Mouse (Mus musculus): Measurements from ENCODE around the gene Cxcl3. TPM values are rescaled to one million over a fixed set of nuclear protein-coding genes. Genes with fewer than 3 reads are reported as not detected.
"Not testable (repeated sequence)": the region's sequence is repeated elsewhere in the genome, so short reads cannot be mapped to it uniquely, and the experiment has no call there.

Gene Cxcl3
- polyA plus RNA-seq, 1 experiment from 2014 or later, result not detected

- no peaks in the 10 kb centered on the region for H3K36me3 ChIP-seq (ENCODE audit: control insufficient read depth, insufficient read depth, low read length)
- no peak overlapping the region for H3K9ac ChIP-seq (ENCODE audit: low read length)
- ATAC-seq (ENCODE audit: insufficient read depth, low FRiP score), result no peak
- no peaks in the 10 kb centered on the region for H3K27me3 ChIP-seq (ENCODE audit: control insufficient read depth, insufficient read depth, low read length)
- WGBS, result 71% methylated on average over 3 of the region's 3 CpGs
- no peak overlapping the region for H3K27ac ChIP-seq (ENCODE audit: low read length)
- no peak overlapping the region for H3K4me3 ChIP-seq (replicated peaks; ENCODE audit: low read length)
- peaks cover 4% of the 10 kb centered on the region; the same call in 1 of the 2 replicates for H3K4me1 ChIP-seq (ENCODE audit: control insufficient read depth, insufficient read depth, low read length)
- no peak overlapping the region for H3K4me2 ChIP-seq (ENCODE audit: low read depth, low read length)
- no peaks in the 10 kb centered on the region for H3K9me3 ChIP-seq (replicated peaks; ENCODE audit: control insufficient read depth, low read length)
Observed at GRCm38 (mm10) chr5:90783697-90784096, 2.2 kb upstream of the Cxcl3 start.

DNA sequence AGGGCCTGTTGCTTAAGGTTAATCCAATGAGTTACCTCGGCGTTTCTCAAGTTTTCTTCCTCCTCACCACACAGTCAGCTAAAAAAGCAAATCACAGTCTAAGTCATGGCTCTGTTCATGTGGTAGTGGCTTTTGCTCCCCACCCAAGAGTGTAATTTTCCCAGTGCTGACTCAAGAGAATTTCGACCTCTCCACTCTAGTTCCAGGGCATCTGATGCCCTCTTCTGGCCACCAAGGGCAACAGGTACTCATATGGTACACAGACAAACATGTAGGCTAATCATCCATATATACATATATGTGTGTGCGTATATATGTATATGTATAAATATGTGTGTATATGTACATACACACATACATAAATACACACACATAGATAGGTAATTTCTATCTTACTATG is 2.2 kb downstream of the Cxcl3 start:
- Histone ChIP-seq H3K36me3 (ENCODE audit: control insufficient read depth, insufficient read depth, low read length) (no peaks in the 10 kb centered on the region), H3K4me1 (ENCODE audit: control insufficient read depth, insufficient read depth, low read length) (peaks cover 4% of the 10 kb centered on the region; the same call in 1 of the 2 replicates), H3K9me3 (replicated peaks; ENCODE audit: control insufficient read depth, low read length) (no peaks in the 10 kb centered on the region), H3K4me2 (ENCODE audit: low read depth, low read length) (no peak overlapping the region), H3K9ac (ENCODE audit: low read length) (no peak overlapping the region), H3K27me3 (ENCODE audit: control insufficient read depth, insufficient read depth, low read length) (no peaks in the 10 kb centered on the region), H3K4me3 (replicated peaks; ENCODE audit: low read length) (no peak overlapping the region), H3K27ac (ENCODE audit: low read length) (no peak overlapping the region)
- ATAC-seq (ENCODE audit: insufficient read depth, low FRiP score), result no peak
- WGBS, result 82% methylated on average over 4 of the region's 4 CpGs

DNA sequence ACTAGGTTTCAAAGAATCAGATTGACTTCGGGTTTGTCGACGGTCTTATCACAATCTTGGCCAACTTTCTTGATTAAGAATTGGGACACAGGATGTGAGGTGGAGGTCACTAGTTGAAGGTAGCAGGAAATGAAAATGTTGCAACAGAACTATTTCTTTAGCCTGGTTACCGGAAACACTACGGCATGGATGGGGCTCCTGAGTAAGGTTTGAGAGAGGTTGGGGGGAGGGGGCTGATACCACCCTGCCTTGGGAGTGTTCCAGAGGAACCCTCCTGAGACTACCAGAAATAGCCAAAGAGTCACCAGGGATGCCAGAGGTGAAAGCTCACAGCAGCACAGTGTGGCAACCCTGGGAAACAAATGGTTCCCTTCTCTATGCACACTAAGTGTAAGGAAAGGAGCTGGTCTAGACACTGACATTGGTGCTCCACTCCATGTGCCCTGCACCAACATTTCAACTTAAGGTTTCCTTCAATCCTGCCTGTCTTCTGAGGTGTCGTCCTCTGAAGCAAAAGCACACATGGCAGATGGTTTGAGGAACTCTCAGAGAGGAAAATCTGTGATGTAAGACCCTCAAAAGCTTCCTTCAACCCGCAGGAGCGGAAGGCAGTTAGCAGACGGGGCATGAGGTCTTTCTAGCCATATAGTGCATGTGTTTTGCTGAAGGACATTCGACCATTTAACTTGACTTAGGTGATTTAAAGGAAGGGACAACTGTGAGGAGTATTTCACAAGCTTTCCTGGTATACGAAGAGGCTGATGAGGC is 3.6 kb downstream of the Cxcl3 start:
- Histone ChIP-seq H3K27ac (ENCODE audit: low read length) (no peak overlapping the region), H3K9ac (ENCODE audit: low read length) (no peak overlapping the region), H3K4me3 (replicated peaks; ENCODE audit: low read length) (no peak overlapping the region), H3K36me3 (ENCODE audit: control insufficient read depth, insufficient read depth, low read length) (no peaks in the 10 kb centered on the region), H3K27me3 (ENCODE audit: control insufficient read depth, insufficient read depth, low read length) (no peaks in the 10 kb centered on the region), H3K4me2 (ENCODE audit: low read depth, low read length) (no peak overlapping the region), H3K4me1 (ENCODE audit: control insufficient read depth, insufficient read depth, low read length) (peaks cover 4% of the 10 kb centered on the region; the same call in 1 of the 2 replicates), H3K9me3 (replicated peaks; ENCODE audit: control insufficient read depth, low read length) (no peaks in the 10 kb centered on the region)
- no peak for ATAC-seq (ENCODE audit: insufficient read depth, low FRiP score)
- WGBS, result 71% methylated on average over 11 of the region's 11 CpGs

- 44% methylated on average over 8 of the region's 8 CpGs for WGBS
- Histone ChIP-seq H3K36me3 (ENCODE audit: control insufficient read depth, insufficient read depth, low read length) (no peaks in the 10 kb centered on the region), H3K27me3 (ENCODE audit: control insufficient read depth, insufficient read depth, low read length) (no peaks in the 10 kb centered on the region), H3K9ac (ENCODE audit: low read length) (no peak overlapping the region), H3K4me1 (ENCODE audit: control insufficient read depth, insufficient read depth, low read length) (peaks cover 4% of the 10 kb centered on the region; the same call in 1 of the 2 replicates), H3K27ac (ENCODE audit: low read length) (no peak overlapping the region), H3K4me3 (replicated peaks; ENCODE audit: low read length) (no peak overlapping the region), H3K4me2 (ENCODE audit: low read depth, low read length) (no peak overlapping the region), H3K9me3 (replicated peaks; ENCODE audit: control insufficient read depth, low read length) (no peaks in the 10 kb centered on the region)
- ATAC-seq (ENCODE audit: insufficient read depth, low FRiP score), result no peak
Observed at GRCm38 (mm10) chr5:90790074-90790502, 4.2 kb downstream of the Cxcl3 start.

DNA sequence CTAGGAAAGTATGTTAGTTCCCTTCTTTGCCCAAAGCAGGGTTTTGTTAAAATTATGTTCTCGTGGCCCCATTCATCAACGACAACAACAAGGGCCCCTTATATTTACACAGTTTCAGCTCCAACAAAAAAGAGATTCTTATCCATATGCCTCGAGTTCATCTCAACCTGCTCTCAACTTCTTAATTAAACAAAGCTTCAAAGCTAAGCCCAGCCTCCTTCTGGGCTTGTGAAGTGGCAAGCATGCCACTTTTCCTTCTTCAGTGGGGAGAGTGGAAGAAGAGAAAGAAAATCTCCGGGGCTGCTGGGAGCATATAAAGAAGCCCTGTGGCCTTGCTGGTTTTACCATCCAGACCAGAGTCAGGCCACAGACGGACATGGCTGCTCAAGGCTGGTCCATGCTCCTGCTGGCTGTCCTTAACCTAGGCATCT is 8.3 kb downstream of the Cxcl3 start, which contains the start of gene Cxcl15:
TSS of gene Cxcl15 (plus strand) at position 340 of the 431 bp plus-strand sequence.
- ATAC-seq (ENCODE audit: insufficient read depth, low FRiP score), result peak; percentile 74; the same call in 1 of the 2 replicates
- no peak within 1 kb of the TSS for H3K9ac ChIP-seq (ENCODE audit: low read length)
- 43% methylated on average over 5 of the region's 5 CpGs for WGBS
- no peaks in the 10 kb centered on the region for H3K9me3 ChIP-seq (replicated peaks; ENCODE audit: control insufficient read depth, low read length)
- no peak within 1 kb of the TSS for H3K4me3 ChIP-seq (replicated peaks; ENCODE audit: low read length)
- no peaks in the 10 kb centered on the region for H3K4me1 ChIP-seq (ENCODE audit: control insufficient read depth, insufficient read depth, low read length)
- H3K27ac ChIP-seq (ENCODE audit: low read length), result no peak within 1 kb of the TSS
- H3K36me3 ChIP-seq (ENCODE audit: control insufficient read depth, insufficient read depth, low read length), result no peaks in the 10 kb centered on the region
- H3K4me2 ChIP-seq (ENCODE audit: low read depth, low read length), result no peak within 1 kb of the TSS
- H3K27me3 ChIP-seq (ENCODE audit: control insufficient read depth, insufficient read depth, low read length), result no peaks in the 10 kb centered on the region

GRCm38 (mm10) chr5:90795392-90795791 is 9.5 kb downstream of the Cxcl3 start:
- H3K9me3 ChIP-seq (replicated peaks; ENCODE audit: control insufficient read depth, low read length); H3K4me1 ChIP-seq (ENCODE audit: control insufficient read depth, insufficient read depth, low read length); H3K4me2 ChIP-seq (ENCODE audit: low read depth, low read length); ATAC-seq (ENCODE audit: insufficient read depth, low FRiP score); H3K27me3 ChIP-seq (ENCODE audit: control insufficient read depth, insufficient read depth, low read length); H3K36me3 ChIP-seq (ENCODE audit: control insufficient read depth, insufficient read depth, low read length); H3K9ac ChIP-seq (ENCODE audit: low read length); H3K27ac ChIP-seq (ENCODE audit: low read length); H3K4me3 ChIP-seq (replicated peaks; ENCODE audit: low read length): not testable (repeated sequence)
- 82% methylated on average over 2 of the region's 2 CpGs for WGBS

DNA sequence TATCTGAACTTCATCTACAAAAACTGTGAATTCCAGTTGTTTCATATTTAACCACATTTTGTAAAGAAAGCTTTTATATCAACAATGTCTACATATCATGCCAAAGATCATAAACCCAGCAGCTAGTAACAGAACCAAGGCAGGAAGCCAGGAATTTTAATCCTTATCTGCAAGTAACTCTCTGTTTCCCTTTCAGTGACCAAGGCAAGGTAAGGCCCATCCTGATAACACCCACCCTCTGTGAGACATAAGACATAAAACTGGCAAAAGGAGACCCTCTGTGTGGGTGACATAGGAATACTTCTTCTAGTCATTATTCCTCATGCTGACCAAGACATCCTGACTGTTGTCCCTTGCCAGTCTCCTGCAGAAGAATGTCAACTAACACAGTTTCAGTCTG is 18.7 kb downstream of the Cxcl3 start:
- ATAC-seq (ENCODE audit: insufficient read depth, low FRiP score), result no peak
- H3K9me3 ChIP-seq (replicated peaks; ENCODE audit: control insufficient read depth, low read length), result no peaks in the 10 kb centered on the region
- H3K27ac ChIP-seq (ENCODE audit: low read length), result no peak overlapping the region
- H3K27me3 ChIP-seq (ENCODE audit: control insufficient read depth, insufficient read depth, low read length), result no peaks in the 10 kb centered on the region
- no peak overlapping the region for H3K4me3 ChIP-seq (replicated peaks; ENCODE audit: low read length)
- H3K4me2 ChIP-seq (ENCODE audit: low read depth, low read length), result no peak overlapping the region
- H3K36me3 ChIP-seq (ENCODE audit: control insufficient read depth, insufficient read depth, low read length), result no peaks in the 10 kb centered on the region
- H3K4me1 ChIP-seq (ENCODE audit: control insufficient read depth, insufficient read depth, low read length), result no peaks in the 10 kb centered on the region
- no peak overlapping the region for H3K9ac ChIP-seq (ENCODE audit: low read length)

DNA sequence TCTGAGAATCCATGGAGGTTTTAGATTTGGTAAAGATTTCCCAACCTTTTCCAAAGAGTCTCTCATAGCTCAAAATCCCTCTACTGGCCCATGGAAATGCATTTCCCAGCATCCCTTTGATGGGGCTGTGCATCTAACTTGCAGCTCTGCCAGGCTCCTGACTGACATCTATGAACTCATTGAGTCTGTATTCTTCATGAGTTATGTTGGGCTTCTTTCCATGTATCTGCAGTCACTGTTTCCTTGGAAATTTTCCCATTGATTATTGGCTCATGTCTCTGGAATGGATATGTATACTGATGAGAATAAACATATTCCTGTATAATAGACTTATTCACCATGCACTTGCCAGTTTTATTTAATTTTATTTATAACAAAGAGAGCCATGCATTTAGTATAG is 20.1 kb downstream of the Cxcl3 start:
- Histone ChIP-seq H3K27me3 (ENCODE audit: control insufficient read depth, insufficient read depth, low read length) (no peaks in the 10 kb centered on the region), H3K4me1 (ENCODE audit: control insufficient read depth, insufficient read depth, low read length) (no peaks in the 10 kb centered on the region), H3K9me3 (replicated peaks; ENCODE audit: control insufficient read depth, low read length) (no peaks in the 10 kb centered on the region), H3K27ac (ENCODE audit: low read length) (no peak overlapping the region), H3K4me3 (replicated peaks; ENCODE audit: low read length) (no peak overlapping the region), H3K36me3 (ENCODE audit: control insufficient read depth, insufficient read depth, low read length) (no peaks in the 10 kb centered on the region), H3K9ac (ENCODE audit: low read length) (no peak overlapping the region), H3K4me2 (ENCODE audit: low read depth, low read length) (no peak overlapping the region)
- ATAC-seq (ENCODE audit: insufficient read depth, low FRiP score), result peak; percentile 62

DNA sequence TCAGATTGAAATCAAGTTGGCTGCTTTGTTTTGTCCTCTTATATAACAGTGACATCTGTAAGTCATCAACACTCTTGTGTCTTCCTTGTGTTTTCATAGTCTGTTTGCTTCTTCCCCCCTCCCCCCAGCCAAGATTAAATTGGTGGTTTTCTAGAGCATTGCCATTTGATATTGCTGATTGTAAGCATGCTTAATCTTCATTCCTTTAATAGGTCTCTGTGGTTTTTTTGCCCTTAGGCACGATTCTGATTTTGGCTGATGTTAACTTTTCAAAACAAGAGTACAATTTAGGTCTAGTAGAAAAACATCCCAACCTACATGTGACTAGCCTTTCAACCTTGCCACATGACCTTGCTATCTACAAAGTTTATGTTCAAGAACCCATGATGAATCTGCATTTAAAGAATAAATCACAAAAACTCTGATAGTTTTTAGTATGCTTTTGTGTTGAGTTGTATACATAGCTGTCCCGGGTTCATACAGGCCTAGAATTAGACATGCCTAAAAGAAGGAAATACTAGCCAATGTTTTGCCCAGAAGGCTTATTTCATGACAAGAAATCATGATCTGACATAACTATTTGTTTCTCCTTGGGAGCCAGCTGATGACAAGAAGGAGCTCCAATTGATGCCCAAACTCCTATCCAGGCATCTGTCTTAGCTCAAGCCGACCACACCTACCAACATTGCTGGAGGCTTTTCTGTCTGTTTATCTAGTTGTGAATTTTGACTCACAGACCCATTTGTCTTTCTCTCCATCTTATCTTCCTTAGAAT is 21.5 kb downstream of the Cxcl3 start:
- 60% methylated on average over 3 of the region's 3 CpGs for WGBS
- H3K27ac ChIP-seq (ENCODE audit: low read length), result no peak overlapping the region
- ATAC-seq (ENCODE audit: insufficient read depth, low FRiP score), result no peak

More for the DNA sequence above, 21.5 kb downstream of the Cxcl3 start:
- H3K27me3 ChIP-seq (ENCODE audit: control insufficient read depth, insufficient read depth, low read length), result no peaks in the 10 kb centered on the region
- no peaks in the 10 kb centered on the region for H3K4me1 ChIP-seq (ENCODE audit: control insufficient read depth, insufficient read depth, low read length)
- no peak overlapping the region for H3K4me3 ChIP-seq (replicated peaks; ENCODE audit: low read length)
- no peaks in the 10 kb centered on the region for H3K9me3 ChIP-seq (replicated peaks; ENCODE audit: control insufficient read depth, low read length)
- H3K9ac ChIP-seq (ENCODE audit: low read length), result no peak overlapping the region
- H3K4me2 ChIP-seq (ENCODE audit: low read depth, low read length), result no peak overlapping the region
- no peaks in the 10 kb centered on the region for H3K36me3 ChIP-seq (ENCODE audit: control insufficient read depth, insufficient read depth, low read length)
